14 mouse cellular contexts compared by ENCODE assay signal in the genomic region with DNA sequence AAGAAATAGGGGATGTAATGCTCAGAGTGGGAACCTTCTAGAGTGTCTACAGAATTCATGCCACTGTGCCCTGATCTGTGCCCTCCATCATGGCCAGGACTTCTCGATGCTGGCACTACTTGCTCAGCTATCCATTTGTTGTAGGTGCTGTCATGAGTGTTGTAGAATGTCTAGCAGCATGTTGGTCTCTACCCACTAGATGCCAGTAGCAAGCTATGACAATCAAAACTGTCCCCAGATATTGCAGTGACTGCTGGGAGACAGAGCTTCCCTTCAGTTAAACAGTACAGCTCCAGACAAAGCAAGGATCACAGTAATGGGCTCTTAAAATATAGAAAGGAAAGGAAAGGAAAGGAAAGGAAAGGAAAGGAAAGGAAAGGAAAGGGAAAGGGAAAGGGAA.
DNase-seq lines count a peak whose midpoint lies in the region; ATAC-seq and TF ChIP-seq lines count a peak whose summit lies in the region.
"Had no signal": no experiment of that assay in that cellular context is flagged by ENCODE, and none has a peak within 500 bp of the region (broad histone marks: within the 10 kb centered on the region; RNA-seq: fewer than 3 reads in every experiment).

No protein-coding gene starts in this region.

- H3K27me3 ChIP-seq in heart, embryonic 10.5 days (ENCODE audit: insufficient read depth, poor library complexity, severe bottlenecking): no peaks in the 10 kb centered on the region
- H3K27me3 ChIP-seq in liver, adult 2 months (ENCODE audit: control insufficient read depth, insufficient read depth, low read length): no peaks in the 10 kb centered on the region
- H3K27me3 ChIP-seq in liver, embryonic 11.5 days (replicated peaks; ENCODE audit: control insufficient read depth, insufficient read depth, low read length): no peaks in the 10 kb centered on the region
- H3K27me3 ChIP-seq: forebrain, embryonic 13.5 days; liver, embryonic 13.5 days had no signal

- H3K4me1 ChIP-seq in heart, embryonic 10.5 days: peaks cover 14% of the 10 kb centered on the region; the same call in 1 of the 2 replicates
- no peaks in the 10 kb centered on the region for H3K4me1 ChIP-seq in liver, adult 2 months (ENCODE audit: control insufficient read depth, insufficient read depth, low read length)
- no peaks in the 10 kb centered on the region for H3K4me1 ChIP-seq in liver, embryonic 11.5 days (replicated peaks; ENCODE audit: control insufficient read depth, insufficient read depth, low read length)
- H3K4me1 ChIP-seq in cortical plate, adult 2 months (ENCODE audit: control insufficient read depth, insufficient read depth, low read length): peaks cover 2% of the 10 kb centered on the region
- H3K4me1 ChIP-seq: liver, embryonic 13.5 days had no signal

- H3K36me3 ChIP-seq in heart, embryonic 10.5 days: no peaks in the 10 kb centered on the region
- no peaks in the 10 kb centered on the region for H3K36me3 ChIP-seq in liver, adult 2 months (ENCODE audit: control insufficient read depth, insufficient read depth, low read length)
- no peaks in the 10 kb centered on the region for H3K36me3 ChIP-seq in liver, embryonic 11.5 days (ENCODE audit: control insufficient read depth, insufficient read depth, low read length)
- H3K36me3 ChIP-seq: heart, embryonic 13.5 days; liver, embryonic 13.5 days had no signal

- H3K27ac ChIP-seq in heart, embryonic 10.5 days: no peak overlapping the region
- no peak overlapping the region for H3K27ac ChIP-seq in liver, adult 2 months (replicated peaks; ENCODE audit: insufficient read depth, low read depth, low read length)
- no peak overlapping the region for H3K27ac ChIP-seq in liver, embryonic 11.5 days (ENCODE audit: low read depth, low read length)
- H3K27ac ChIP-seq in cortical plate, adult 2 months (ENCODE audit: insufficient read depth, low read length): no peak overlapping the region
- H3K27ac ChIP-seq: heart, embryonic 13.5 days; liver, embryonic 13.5 days had no signal

- H3K4me3 ChIP-seq in heart, embryonic 10.5 days: no peak overlapping the region
- no peak overlapping the region for H3K4me3 ChIP-seq in liver, adult 2 months (ENCODE audit: insufficient read depth, low read depth, low read length)
- no peak overlapping the region for H3K4me3 ChIP-seq in liver, embryonic 11.5 days (ENCODE audit: low read depth, low read length)
- H3K4me3 ChIP-seq in cortical plate, adult 2 months (ENCODE audit: insufficient read depth, low read length): no peak overlapping the region
- H3K4me3 ChIP-seq: forebrain, embryonic 13.5 days; heart, embryonic 13.5 days; liver, embryonic 13.5 days had no signal

- no peaks in the 10 kb centered on the region for H3K79me2 ChIP-seq in liver, adult 2 months (ENCODE audit: control insufficient read depth, insufficient read depth, low read length)

- no peak for TF ChIP-seq POLR2A in liver, adult 2 months (IDR thresholded peaks at IDR 0.05; ENCODE audit: extremely low read depth, insufficient read depth, low read length)
- TF ChIP-seq POLR2A in cortical plate, adult 2 months (IDR thresholded peaks at IDR 0.05; ENCODE audit: extremely low read depth, insufficient read depth, low read length): no peak

- no peak for TF ChIP-seq CTCF in liver, adult 2 months (IDR thresholded peaks at IDR 0.05; ENCODE audit: low read depth, low read length)
- TF ChIP-seq CTCF in cortical plate, adult 2 months (IDR thresholded peaks at IDR 0.05; ENCODE audit: extremely low read depth, insufficient read depth, low read length): peak; percentile 23; the same call in 1 of the 2 replicates

- no peak overlapping the region for H3K9ac ChIP-seq in liver, adult 2 months (ENCODE audit: low read depth, low read length)
- H3K9ac ChIP-seq in liver, embryonic 11.5 days (ENCODE audit: low read depth, low read length): no peak overlapping the region
- H3K9ac ChIP-seq: forebrain, embryonic 13.5 days; heart, embryonic 13.5 days; liver, embryonic 13.5 days had no signal

- no peak overlapping the region for H3K4me2 ChIP-seq in liver, embryonic 11.5 days
- H3K4me2 ChIP-seq: forebrain, embryonic 13.5 days; heart, embryonic 13.5 days; liver, embryonic 13.5 days had no signal

- ATAC-seq in liver, embryonic 11.5 days (replicated peaks; ENCODE audit: low FRiP score): no peak
- ATAC-seq in CD4-positive, CD25-positive, alpha-beta regulatory T cell, adult 4 months: no peak
- ATAC-seq: activated CD4-positive, CD25-positive, alpha-beta regulatory T cell, adult 4 months; forebrain, embryonic 13.5 days had no signal

- 77% methylated on average over 1 of the region's 1 CpGs for WGBS in heart, embryonic 10.5 days
- 64% methylated on average over 1 of the region's 1 CpGs for WGBS in liver, adult 2 months
- 76% methylated on average over 1 of the region's 1 CpGs for WGBS in liver, embryonic 11.5 days

- DNase-seq in adrenal gland, adult (ENCODE audit: inconsistent age in 2 of 2, low spot score in 1 of 2): peak; percentile 45 to 75
- no peak for DNase-seq in adrenal gland, adult 18-20 months (ENCODE audit: low spot score in 2 of 2)
- peak; percentile 7 for DNase-seq in heart, adult 8-10 months (ENCODE audit: low spot score)
- DNase-seq in heart, embryonic 10.5 days (ENCODE audit: low spot score): no peak
- DNase-seq in liver, adult 2 months (ENCODE audit: extremely low read depth, low read depth, low spot score): peak; percentile 64
- DNase-seq in liver, embryonic 11.5 days (ENCODE audit: low spot score): no peak
- DNase-seq: cerebellum, adult 18-20 months; liver, embryonic 13.5 days; thymus, postnatal 36 days had no signal

- H3K9me3 ChIP-seq in heart, embryonic 10.5 days: no peaks in the 10 kb centered on the region
- no peaks in the 10 kb centered on the region for H3K9me3 ChIP-seq in liver, embryonic 11.5 days (ENCODE audit: control insufficient read depth, low read length)
- H3K9me3 ChIP-seq: forebrain, embryonic 13.5 days; heart, embryonic 13.5 days; liver, embryonic 13.5 days had no signal

Comparison
In these comparisons a context has a peak if more than half of its experiments do, and no peak if none do; other contexts are left out.
1. DNase-seq: peak in adrenal gland, adult (2 of 2), heart, adult 8-10 months (single experiment) and liver, adult 2 months (single experiment); none in adrenal gland, adult 18-20 months (0 of 2), heart, embryonic 10.5 days (single experiment) and liver, embryonic 11.5 days (single experiment).